Mouse (Mus musculus): Measurements from ENCODE around the gene Pck1.

Gene Pck1

GRCm38 (mm10) chr2:173151784-173152284 is 1.0 kb upstream of the Pck1 start:
- DNase-seq = no peak

DNA sequence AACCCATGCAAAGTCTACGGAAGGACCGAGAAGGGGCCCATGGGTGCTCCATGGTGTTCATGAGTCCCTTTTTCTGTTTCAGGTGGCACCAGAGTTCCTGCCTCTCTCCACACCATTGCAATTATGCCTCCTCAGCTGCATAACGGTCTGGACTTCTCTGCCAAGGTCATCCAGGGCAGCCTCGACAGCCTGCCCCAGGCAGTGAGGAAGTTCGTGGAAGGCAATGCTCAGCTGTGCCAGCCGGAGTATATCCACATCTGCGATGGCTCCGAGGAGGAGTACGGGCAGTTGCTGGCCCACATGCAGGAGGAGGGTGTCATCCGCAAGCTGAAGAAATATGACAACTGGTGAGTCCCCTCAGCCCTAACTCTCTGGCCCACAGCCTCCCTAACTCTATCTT is 418 bp downstream of the Pck1 start:
- DNase-seq = no peak

DNA sequence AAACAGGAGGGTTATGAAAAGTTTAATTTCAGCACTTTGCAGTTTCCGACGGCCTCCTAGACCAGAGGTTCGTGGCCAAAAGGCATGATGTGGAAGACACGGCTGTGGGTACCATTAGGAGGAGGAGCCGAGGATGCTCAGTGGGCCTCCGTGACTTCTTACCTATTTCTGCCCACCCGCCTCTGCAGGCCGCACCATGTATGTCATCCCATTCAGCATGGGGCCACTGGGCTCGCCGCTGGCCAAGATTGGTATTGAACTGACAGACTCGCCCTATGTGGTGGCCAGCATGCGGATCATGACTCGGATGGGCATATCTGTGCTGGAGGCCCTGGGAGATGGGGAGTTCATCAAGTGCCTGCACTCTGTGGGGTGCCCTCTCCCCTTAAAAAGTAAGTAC is 1.7 kb downstream of the Pck1 start:
- DNase-seq = no peak

DNA sequence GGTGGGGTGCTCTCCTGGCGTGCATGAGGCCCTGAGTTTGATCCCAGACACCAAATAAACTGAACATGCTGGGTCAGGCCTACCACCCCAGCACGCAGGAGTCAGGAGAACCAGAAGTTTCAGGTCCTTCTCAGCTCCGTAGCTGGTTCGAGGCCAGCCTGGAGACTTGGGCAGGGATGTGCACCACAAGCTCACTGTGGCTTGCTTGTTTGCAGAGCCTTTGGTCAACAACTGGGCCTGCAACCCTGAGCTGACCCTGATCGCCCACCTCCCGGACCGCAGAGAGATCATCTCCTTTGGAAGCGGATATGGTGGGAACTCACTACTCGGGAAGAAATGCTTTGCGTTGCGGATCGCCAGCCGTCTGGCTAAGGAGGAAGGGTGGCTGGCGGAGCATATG is 2.1 kb downstream of the Pck1 start:
- no peak for DNase-seq

- no peak for DNase-seq
These were observed 3.1 kb downstream of the Pck1 start for GRCm38 (mm10) chr2:173155907-173156306.

DNA sequence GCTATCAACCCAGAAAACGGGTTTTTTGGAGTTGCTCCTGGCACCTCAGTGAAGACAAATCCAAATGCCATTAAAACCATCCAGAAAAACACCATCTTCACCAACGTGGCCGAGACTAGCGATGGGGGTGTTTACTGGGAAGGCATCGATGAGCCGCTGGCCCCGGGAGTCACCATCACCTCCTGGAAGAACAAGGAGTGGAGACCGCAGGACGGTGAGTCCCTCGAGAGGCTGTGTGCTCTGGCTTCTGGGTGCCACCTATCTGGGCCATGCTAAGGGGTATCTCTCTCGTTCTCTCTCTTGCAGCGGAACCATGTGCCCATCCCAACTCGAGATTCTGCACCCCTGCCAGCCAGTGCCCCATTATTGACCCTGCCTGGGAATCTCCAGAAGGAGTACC is 4.1 kb downstream of the Pck1 start:
- no peak for DNase-seq

GRCm38 (mm10) chr2:173157376-173157775 is 4.5 kb downstream of the Pck1 start:
- no peak for DNase-seq

DNA sequence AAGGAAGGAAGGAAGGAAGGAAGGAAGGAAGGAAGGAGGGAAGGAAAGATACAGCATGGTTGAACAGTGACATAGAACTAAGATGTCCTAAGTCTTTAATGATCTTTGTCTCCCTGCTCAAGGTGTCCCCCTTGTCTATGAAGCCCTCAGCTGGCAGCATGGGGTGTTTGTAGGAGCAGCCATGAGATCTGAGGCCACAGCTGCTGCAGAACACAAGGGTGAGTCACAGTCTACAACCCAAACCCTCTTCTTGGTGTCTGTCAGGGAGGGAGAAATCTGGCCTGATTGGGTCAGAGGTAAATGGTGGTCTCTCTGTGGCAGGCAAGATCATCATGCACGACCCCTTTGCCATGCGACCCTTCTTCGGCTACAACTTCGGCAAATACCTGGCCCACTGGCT is 5.0 kb downstream of the Pck1 start:
- no peak for DNase-seq

DNA sequence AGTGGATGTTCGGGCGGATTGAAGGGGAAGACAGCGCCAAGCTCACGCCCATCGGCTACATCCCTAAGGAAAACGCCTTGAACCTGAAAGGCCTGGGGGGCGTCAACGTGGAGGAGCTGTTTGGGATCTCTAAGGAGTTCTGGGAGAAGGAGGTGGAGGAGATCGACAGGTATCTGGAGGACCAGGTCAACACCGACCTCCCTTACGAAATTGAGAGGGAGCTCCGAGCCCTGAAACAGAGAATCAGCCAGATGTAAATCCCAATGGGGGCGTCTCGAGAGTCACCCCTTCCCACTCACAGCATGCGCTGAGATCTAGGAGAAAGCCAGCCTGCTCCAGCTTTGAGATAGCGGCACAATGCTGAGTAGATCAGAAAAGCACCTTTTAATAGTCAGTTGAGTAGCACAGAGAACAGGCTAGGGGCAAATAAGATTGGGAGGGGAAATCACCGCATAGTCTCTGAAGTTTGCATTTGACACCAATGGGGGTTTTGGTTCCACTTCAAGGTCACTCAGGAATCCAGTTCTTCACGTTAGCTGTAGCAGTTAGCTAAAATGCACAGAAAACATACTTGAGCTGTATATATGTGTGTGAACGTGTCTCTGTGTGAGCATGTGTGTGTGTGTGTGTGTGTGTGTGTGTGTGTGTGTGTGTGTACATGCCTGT is 5.7 kb downstream of the Pck1 start:
- DNase-seq = no peak

DNA sequence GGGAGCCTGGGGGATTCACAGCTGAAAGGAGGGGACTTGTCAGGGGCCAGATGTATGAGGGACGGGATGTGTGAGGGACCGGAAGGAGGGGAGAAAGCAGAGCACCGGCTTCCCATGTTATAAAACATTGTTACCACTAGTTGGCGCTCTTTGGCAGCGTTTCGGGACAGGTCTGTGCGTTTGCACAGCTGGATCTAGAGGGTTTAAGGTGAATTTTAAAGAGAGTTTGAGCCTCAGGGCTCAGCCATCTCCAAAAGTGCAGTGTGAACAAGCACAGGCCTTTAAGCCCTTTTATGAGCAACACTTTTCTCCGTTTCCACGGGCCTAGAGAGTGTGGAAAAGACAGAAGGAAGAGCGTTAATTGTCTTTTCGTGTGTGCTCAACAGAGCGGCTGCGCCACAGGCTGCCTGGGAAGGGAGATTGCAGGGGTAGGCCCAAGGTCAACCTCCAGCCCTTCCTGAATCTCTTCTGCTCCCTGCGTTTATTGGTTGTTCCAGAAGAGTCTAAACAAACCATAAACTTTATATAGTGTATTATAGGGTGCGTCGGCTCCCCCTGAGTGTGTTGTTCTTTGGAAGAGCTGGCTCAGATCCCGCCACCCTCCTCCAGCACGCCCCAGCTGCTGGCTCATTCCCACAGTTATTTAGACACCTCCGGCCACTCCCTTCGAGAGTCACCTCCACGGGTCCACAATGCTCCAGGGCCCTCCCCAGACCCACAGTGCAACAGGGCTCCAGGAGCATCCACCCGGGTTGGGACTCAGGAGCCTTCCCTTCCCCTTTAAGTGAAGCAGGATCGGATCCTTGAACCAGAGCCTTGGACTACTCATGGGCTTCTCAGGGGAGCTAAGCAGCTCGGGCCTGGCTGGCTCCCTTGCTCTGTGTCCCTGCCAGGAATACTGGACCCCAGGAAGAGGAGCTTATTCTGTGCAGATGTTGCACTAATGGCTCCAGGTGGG is 6.8 kb downstream of the Pck1 start:
- DNase-seq = peak; percentile 41 to 53

DNA sequence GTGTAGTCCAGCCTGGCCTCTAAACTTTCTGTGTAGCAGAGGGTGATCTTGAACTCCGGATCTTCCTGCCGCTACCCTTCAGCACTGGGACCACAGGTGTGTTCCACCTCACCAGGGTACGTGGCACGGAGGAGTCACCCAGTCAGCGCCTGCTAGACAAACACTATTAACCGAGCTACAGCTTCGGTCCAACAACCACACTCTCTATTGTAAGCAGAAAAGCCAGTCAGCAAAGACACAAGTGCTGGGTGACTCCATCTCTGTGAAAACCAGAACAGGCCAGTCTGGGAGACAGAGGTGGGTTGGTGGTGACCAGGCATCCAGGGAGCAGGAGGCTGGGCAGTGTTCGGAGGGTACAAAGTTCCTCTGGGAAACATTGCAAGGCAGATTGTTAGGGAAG is 10.5 kb downstream of the Pck1 start:
- no peak for DNase-seq

DNA sequence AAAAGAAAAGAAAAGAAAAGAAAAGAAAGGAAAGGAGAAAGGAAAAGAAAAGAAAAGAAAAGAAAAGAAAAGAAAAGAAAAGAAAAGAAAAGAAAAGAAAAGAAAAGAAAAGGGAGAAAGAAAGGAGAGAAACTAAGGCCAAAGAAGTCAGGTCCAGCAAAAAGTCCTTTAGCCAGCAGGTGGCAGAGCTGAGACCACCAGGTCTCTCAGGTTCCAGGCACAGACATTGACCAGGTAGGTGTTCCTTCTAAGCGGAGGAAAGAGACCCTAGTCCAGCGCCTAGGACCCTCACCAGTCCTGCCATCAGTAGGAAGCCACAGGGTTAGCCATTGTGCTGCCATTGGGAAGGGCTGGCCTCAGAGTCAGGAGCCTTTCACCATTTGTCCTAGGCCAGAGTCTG is 11.5 kb downstream of the Pck1 start:
- peak; percentile 43 to 59 for DNase-seq

DNA sequence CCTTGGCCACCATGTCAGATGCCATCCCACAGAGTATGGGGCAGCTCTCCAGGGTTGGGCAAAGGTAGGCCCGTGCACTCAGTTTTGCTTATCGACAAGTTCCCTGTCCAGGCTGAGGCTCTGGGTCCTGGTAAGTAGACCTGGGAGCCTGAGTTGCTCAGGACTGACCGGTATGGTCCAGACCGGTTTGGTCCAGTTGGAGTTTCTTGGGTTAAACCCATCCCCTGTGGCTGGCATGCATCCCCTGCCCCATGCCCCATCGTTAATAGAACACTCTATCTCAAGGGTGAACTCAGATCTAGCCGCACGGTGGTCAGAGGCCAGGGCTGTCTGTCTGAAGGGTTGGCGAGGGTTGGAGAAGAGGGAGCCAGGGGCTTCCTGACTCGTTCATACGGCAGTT is 12.1 kb downstream of the Pck1 start:
- DNase-seq = no peak

DNA sequence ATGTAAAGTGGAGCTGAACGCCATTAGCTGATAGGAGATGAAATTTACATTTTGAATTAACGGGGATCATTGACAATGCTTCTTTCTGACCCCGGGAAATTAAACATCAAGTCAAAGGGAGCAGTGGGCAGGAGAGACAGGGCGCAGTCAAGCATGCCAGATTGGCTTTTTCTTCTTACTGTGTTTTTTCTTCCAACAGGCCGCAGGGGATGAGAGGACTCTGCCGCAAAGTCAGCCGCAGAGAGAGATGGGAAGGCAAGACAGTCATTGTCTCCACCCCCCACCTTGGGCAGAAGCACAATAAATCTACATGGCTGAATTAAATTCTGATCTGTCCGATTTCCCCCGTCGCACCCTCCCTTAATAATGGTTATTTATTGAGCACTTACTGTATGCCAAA is 12.5 kb downstream of the Pck1 start:
- DNase-seq = no peak

DNA sequence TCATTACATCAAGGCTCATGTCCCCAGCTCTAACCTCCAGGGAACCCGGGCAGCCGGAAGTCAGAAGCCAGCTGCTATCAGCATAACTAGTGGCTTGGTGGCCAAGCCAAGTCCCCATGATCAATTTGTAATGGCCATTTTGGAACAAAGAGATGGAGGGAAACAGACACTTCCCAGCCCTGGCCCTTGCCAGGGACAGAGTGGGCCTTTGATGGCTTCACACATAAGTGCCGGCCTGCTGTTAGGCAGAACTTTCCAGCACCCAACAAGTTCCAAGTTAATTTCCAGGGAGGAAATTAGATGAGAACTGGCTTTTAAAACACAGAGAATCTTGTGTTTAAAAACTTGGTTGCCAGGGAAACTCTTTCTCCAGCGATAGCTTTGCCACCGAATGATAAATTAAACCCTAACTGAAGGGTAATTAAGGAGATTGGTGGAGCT is 15.6 kb downstream of the Pck1 start:
- DNase-seq = no peak

- no peak for DNase-seq
These were observed 17.2 kb downstream of the Pck1 start for GRCm38 (mm10) chr2:173170081-173170480.

DNA sequence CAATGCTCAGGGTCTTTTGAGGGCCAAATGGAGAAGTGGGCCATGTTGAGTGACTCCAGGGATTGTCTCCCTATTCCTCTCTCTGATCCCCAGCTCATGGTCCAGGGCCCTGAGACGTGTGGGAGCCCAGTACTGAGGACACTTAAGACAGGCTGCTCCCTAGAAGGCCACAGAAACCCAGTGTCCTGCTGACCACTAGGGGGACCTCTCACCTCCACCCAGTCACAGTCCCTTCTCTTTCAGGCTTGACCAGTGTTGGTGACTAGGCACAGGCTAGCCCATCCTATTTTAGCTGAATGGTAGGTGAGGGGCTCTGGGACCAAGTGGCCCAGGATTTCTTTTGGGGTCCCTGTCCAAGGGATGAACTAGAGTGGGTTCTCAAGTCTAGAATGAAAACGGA is 17.9 kb downstream of the Pck1 start:
- DNase-seq = no peak

- no peak for DNase-seq
These were observed 18.6 kb downstream of the Pck1 start for GRCm38 (mm10) chr2:173171470-173171869.

DNA sequence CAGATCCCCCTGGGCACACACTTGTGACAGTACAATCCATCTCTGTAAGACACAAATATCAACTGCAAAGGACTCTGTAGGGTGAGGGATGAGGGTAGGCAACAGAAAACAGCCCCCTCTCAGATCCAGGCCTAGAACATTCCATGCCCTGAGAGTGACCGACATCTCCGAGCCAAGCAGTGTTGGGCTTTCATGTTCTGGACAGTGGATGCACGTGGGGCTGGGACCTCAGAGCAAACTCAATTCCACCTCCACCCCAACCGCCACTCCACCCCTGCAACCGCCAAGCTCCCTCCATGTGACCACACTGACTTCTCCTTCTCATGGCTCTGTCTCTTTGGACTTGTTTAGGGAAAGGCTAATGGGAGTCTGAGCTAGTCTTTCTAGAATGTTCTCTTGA is 19.1 kb downstream of the Pck1 start:
- DNase-seq = no peak

- no peak for DNase-seq
These were observed 19.5 kb downstream of the Pck1 start for GRCm38 (mm10) chr2:173172386-173172785.

GRCm38 (mm10) chr2:173173008-173173407 is 20.2 kb downstream of the Pck1 start:
- DNase-seq = no peak

GRCm38 (mm10) chr2:173173521-173174511 is 21.0 kb downstream of the Pck1 start:
- peak; percentile 40 to 48 for DNase-seq

- no peak for DNase-seq
These were observed 21.7 kb downstream of the Pck1 start for GRCm38 (mm10) chr2:173174569-173174968.

All from cerebellum, postnatal 14 days (tissue).